Mouse (Mus musculus): ENCODE results near the gene Wdr95. TPM values are rescaled to one million over a fixed set of nuclear protein-coding genes. Genes with fewer than 3 reads are reported as not detected.

Wdr95 gene
- total and polyA plus RNA-seq, 3 experiments = not detected

DNA sequence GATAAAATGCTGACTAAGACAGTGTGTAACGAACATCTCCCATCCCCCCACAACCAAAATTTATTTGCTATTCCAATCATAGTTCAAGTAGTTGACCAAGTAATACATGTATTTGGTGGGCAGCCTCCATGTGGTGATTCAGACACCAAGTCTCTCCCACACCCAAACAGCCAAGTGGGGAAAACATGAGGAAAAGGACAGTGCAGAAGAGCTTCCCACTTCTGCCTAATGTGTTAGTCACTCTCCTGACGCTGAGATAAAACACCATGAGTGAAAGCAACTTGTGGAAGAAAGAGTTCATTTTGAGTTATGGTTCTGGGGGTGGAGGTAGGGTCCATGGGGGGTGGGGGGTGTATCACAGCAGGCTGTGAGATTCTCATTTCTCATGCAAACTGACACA is 5.4 kb downstream of the Wdr95 start:
- no peak for DNase-seq (ENCODE audit: low read depth, low spot score)
- H3K4me1 ChIP-seq (ENCODE audit: control insufficient read depth in 1 of 2, insufficient read depth in 2 of 2, low read length in 2 of 2) = no peaks in the 10 kb centered on the region
- TF ChIP-seq CHD2 (IDR thresholded peaks at IDR 0.05; ENCODE audit: low read length) (no peak), MYC (IDR thresholded peaks at IDR 0.05; ENCODE audit: low read depth, low read length) (no peak), EP300 (IDR thresholded peaks at IDR 0.05; ENCODE audit: low read depth in 1 of 2, low read length in 2 of 2) (no peak), ETS1 (IDR thresholded peaks at IDR 0.05; ENCODE audit: low read depth, low read length) (no peak), UBTF (IDR thresholded peaks at IDR 0.05; ENCODE audit: borderline replicate concordance, insufficient read depth, low read depth, low read length) (no peak), CHD1 (IDR thresholded peaks at IDR 0.05; ENCODE audit: low read depth, low read length) (no peak)
- H3K4me3 ChIP-seq (ENCODE audit: control insufficient read depth in 1 of 2, insufficient read depth in 1 of 2, low read depth in 2 of 2, low read length in 2 of 2) = no peak overlapping the region
- H3K79me2 ChIP-seq (ENCODE audit: control insufficient read depth, insufficient read depth, low read length, poor library complexity) = no peaks in the 10 kb centered on the region
- no peaks in the 10 kb centered on the region for H3K36me3 ChIP-seq (ENCODE audit: control insufficient read depth in 1 of 2, insufficient read depth in 2 of 2, low read length in 2 of 2)
- no peaks in the 10 kb centered on the region for H3K9me3 ChIP-seq (replicated peaks; ENCODE audit: insufficient read depth, low read length)
- no peaks in the 10 kb centered on the region for H3K27me3 ChIP-seq (ENCODE audit: control insufficient read depth in 1 of 2, insufficient read depth in 2 of 2, low read length in 2 of 2)
- no peak overlapping the region for H3K9ac ChIP-seq (ENCODE audit: control insufficient read depth, low read depth, low read length, poor library complexity, severe bottlenecking)
- no peak overlapping the region for H3K27ac ChIP-seq (ENCODE audit: control insufficient read depth, low read depth, low read length)

DNA sequence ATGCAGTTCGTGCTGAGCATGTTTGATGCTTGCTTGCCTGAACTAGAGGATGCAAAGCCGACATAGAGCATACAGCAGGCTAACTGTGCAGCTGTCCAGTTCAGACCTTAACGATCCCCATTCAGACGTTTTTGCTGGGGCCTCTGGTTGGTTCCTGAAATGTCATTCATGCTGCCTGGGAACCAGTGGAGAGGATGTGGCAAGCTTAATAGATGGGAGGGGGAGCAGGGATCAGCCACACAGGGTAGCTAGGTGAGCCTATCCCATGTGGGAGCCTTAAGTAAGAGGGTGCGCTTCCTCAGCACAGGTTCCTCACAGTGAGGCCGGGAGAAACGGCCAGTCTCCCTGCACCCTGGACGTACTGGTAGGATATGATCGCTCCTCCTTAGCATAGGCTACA is 7.5 kb downstream of the Wdr95 start:
- H3K27me3 ChIP-seq (ENCODE audit: control insufficient read depth in 1 of 2, insufficient read depth in 2 of 2, low read length in 2 of 2) = no peaks in the 10 kb centered on the region; a peak in 1 of 4 replicates
- H3K4me3 ChIP-seq (ENCODE audit: control insufficient read depth in 1 of 2, insufficient read depth in 1 of 2, low read depth in 2 of 2, low read length in 2 of 2) = no peak overlapping the region
- H3K9me3 ChIP-seq (replicated peaks; ENCODE audit: insufficient read depth, low read length) = no peaks in the 10 kb centered on the region
- no peaks in the 10 kb centered on the region for H3K36me3 ChIP-seq (ENCODE audit: control insufficient read depth in 1 of 2, insufficient read depth in 2 of 2, low read length in 2 of 2)
- DNase-seq (ENCODE audit: low read depth, low spot score) = no peak
- no peak overlapping the region for H3K27ac ChIP-seq (ENCODE audit: control insufficient read depth, low read depth, low read length)
- H3K79me2 ChIP-seq (ENCODE audit: control insufficient read depth, insufficient read depth, low read length, poor library complexity) = no peaks in the 10 kb centered on the region
- no peaks in the 10 kb centered on the region for H3K4me1 ChIP-seq (ENCODE audit: control insufficient read depth in 1 of 2, insufficient read depth in 2 of 2, low read length in 2 of 2)
- no peak overlapping the region for H3K9ac ChIP-seq (ENCODE audit: control insufficient read depth, low read depth, low read length, poor library complexity, severe bottlenecking)
- no peak for TF ChIP-seq CHD2 (IDR thresholded peaks at IDR 0.05; ENCODE audit: low read length)
- no peak for TF ChIP-seq MYC (IDR thresholded peaks at IDR 0.05; ENCODE audit: low read depth, low read length)
- no peak for TF ChIP-seq TAL1 (IDR thresholded peaks at IDR 0.05; ENCODE audit: low read length)
- TF ChIP-seq ZKSCAN1 (IDR thresholded peaks at IDR 0.05; ENCODE audit: low read depth, low read length) = no peak
- TF ChIP-seq MAFK (IDR thresholded peaks at IDR 0.05; ENCODE audit: borderline replicate concordance, low read depth, low read length) = no peak
- no peak for TF ChIP-seq MAX (IDR thresholded peaks at IDR 0.05; ENCODE audit: low read length)
- no peak for TF ChIP-seq EP300 (IDR thresholded peaks at IDR 0.05; ENCODE audit: low read depth in 1 of 2, low read length in 2 of 2)

DNA sequence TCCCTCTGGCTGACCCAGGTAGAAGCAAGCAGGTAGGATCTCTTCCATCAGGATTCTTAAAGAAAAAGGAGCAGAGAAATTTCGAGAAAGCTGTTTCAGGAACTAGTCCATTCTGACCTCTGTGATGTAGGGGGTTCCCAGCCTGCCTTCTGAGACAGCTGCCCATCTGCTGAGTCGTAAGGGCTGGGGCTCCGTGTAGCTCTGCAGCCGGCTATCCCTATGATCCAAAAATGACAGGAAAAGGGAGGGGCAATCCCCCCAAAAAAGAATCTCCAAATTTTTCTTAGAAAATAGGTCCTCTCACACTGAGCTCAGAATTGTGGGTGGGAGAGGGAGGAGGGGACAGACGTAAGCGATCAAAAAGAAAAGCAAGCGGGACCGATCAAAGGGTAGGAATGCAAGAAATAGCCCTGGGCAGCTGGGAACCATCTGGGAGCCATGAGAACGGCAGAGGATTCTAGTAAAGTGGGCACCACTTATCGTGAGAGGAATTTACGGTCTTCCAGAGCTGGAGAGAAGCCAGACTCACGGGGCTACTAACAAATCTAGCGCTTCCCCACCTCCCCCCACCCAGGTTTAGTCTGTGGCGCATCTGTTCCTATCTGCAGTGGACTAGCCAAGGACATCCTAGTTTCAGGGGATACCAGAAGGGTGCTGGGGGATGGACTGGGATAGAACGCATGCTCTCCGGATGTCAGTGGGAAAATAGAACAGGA is 9.5 kb downstream of the Wdr95 start:
- Histone ChIP-seq H3K9ac (ENCODE audit: control insufficient read depth, low read depth, low read length, poor library complexity, severe bottlenecking) (no peak overlapping the region), H3K79me2 (ENCODE audit: control insufficient read depth, insufficient read depth, low read length, poor library complexity) (no peaks in the 10 kb centered on the region), H3K27ac (ENCODE audit: control insufficient read depth, low read depth, low read length) (no peak overlapping the region), H3K36me3 (ENCODE audit: control insufficient read depth in 1 of 2, insufficient read depth in 2 of 2, low read length in 2 of 2) (no peaks in the 10 kb centered on the region), H3K4me3 (ENCODE audit: control insufficient read depth in 1 of 2, insufficient read depth in 1 of 2, low read depth in 2 of 2, low read length in 2 of 2) (no peak overlapping the region), H3K9me3 (replicated peaks; ENCODE audit: insufficient read depth, low read length) (no peaks in the 10 kb centered on the region), H3K4me1 (ENCODE audit: control insufficient read depth in 1 of 2, insufficient read depth in 2 of 2, low read length in 2 of 2) (no peaks in the 10 kb centered on the region), H3K27me3 (ENCODE audit: control insufficient read depth in 1 of 2, insufficient read depth in 2 of 2, low read length in 2 of 2) (no peaks in the 10 kb centered on the region; a peak in 1 of 4 replicates)
- TF ChIP-seq TAL1 (IDR thresholded peaks at IDR 0.05; ENCODE audit: low read length) (no peak), MAFK (IDR thresholded peaks at IDR 0.05; ENCODE audit: borderline replicate concordance, low read depth, low read length) (no peak), RCOR1 (IDR thresholded peaks at IDR 0.05; ENCODE audit: low read depth, low read length) (no peak), ZMIZ1 (IDR thresholded peaks at IDR 0.05; ENCODE audit: low read depth, low read length) (no peak), USF2 (IDR thresholded peaks at IDR 0.05; ENCODE audit: borderline replicate concordance in 1 of 2, insufficient read depth in 1 of 2, low read depth in 1 of 2, low read length in 2 of 2) (no peak), SMC3 (IDR thresholded peaks at IDR 0.05; ENCODE audit: low read depth, low read length) (no peak), NELFE (IDR thresholded peaks at IDR 0.05; ENCODE audit: low read depth, low read length) (no peak), ZKSCAN1 (IDR thresholded peaks at IDR 0.05; ENCODE audit: low read depth, low read length) (no peak), POLR2AphosphoS2 (IDR thresholded peaks at IDR 0.05; ENCODE audit: low read length) (no peak), ELF1 (IDR thresholded peaks at IDR 0.05; ENCODE audit: low read depth, low read length) (no peak), EP300 (IDR thresholded peaks at IDR 0.05; ENCODE audit: low read depth in 1 of 2, low read length in 2 of 2) (no peak), SIN3A (IDR thresholded peaks at IDR 0.05; ENCODE audit: low read length) (no peak), MYB (IDR thresholded peaks at IDR 0.05; ENCODE audit: low read depth, low read length) (no peak), CHD2 (IDR thresholded peaks at IDR 0.05; ENCODE audit: low read length) (no peak), TCF12 (IDR thresholded peaks at IDR 0.05; ENCODE audit: low read depth, low read length) (no peak), JUND (IDR thresholded peaks at IDR 0.05; ENCODE audit: low read depth, low read length) (no peak), MAZ (IDR thresholded peaks at IDR 0.05; ENCODE audit: low read depth, low read length) (no peak), ETS1 (IDR thresholded peaks at IDR 0.05; ENCODE audit: low read depth, low read length) (no peak), HCFC1 (IDR thresholded peaks at IDR 0.05; ENCODE audit: low read depth, low read length) (no peak)
- no peak for DNase-seq (ENCODE audit: low read depth, low spot score)

All from MEL (cell line).